Mouse (Mus musculus) neutrophil, adult 5-6 weeks (primary cell): ENCODE results near the gene Pkd1. TPM values are rescaled to one million over a fixed set of nuclear protein-coding genes. Genes with fewer than 3 reads are reported as not detected.

Experiments
- ATAC-seq: fragments of 151-379, 151-347 bp; 2 replicates; pipeline ENCODE4 v1.8.0; 2017; ENCODE audit warnings: mild to moderate bottlenecking, moderate TSS enrichment; ENCODE audit not compliant: insufficient number of reproducible peaks, poor library complexity, low FRiP score, severe bottlenecking; ENCODE audit errors: extremely low read depth
- total RNA-seq: library from RNA; stranded (forward); fragments of 200-1000 nt; gene quantifications from 2 replicates; pipeline ENCODE4 v1.2.3, GENCODE M21; 2017

The Pkd1 gene
- total RNA-seq, 1 experiment from 2014 or later = 27.6 TPM

DNA sequence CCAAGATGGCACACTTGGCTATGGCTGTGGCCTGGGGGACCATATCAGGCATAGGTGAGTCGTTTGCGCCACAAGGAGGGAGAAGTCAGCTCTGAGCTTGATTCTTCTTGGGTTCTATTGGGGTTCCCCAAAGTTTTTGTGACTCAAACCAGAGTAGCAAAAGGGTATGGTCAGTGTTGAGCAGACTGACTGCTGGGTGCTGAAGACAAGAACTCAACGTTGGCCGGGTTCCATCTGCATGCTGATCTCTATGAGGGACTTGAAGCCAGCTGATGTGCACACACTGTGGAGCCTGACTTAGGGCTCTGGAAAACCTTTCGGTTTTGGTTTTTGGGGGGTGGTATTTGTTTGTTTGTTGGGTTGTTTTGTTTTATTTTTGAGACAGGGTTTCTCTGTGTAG lies 86.1 kb downstream of the Pkd1 start:
- ATAC-seq = no peak

DNA sequence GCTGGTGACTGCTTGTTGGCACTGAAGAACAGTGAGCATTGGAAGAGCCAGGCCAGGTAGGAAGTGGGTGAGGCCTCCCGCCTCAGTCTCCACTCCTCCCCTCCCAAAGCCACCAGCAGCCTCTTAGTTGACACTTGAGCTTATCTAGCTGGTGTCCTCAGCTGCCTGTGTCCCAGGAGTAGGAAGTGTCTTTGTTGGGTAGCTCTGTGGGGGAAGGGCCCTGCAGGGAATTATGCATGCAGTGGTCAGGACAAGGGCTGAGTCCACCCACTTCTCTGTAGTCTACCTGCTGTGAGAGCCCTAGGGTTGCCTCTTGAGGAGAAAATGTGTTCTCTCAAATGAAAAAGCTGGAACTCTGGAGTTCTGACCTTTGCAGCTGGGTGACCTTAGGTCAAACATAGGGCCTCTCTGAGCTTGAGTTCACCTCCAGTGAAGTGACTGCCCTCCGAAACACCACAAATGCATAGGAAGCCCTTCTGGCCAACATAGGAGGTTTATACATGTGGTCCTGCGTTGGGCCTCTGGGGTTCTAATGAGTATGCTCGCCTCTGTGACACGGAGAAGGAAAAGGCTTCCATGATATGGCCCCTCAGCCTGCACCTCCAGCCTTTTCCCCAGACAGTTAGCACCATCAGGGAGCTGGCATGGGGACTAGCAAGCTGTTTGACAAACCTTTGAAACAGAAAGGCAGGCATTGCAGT lies 87.3 kb downstream of the Pkd1 start:
- ATAC-seq = no peak

DNA sequence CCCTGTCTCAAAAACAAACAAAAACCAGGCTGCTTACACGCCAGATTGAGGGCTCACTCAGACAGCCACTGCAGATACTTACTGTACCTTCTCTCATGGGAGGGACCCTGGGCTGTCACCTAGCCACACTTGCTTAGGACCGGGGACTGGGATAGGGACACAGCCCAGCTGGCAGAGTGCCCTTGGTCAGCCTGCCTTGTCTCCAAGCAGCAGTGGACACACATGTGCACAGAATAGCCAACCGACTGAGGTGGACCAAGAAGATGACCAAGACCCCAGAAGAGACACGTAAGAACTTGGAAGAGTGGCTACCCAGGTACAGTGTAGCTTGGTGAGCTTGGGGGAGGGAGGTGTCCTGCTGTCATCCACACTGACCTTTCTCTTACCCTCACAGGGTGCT lies 88.6 kb downstream of the Pkd1 start:
- no peak for ATAC-seq

DNA sequence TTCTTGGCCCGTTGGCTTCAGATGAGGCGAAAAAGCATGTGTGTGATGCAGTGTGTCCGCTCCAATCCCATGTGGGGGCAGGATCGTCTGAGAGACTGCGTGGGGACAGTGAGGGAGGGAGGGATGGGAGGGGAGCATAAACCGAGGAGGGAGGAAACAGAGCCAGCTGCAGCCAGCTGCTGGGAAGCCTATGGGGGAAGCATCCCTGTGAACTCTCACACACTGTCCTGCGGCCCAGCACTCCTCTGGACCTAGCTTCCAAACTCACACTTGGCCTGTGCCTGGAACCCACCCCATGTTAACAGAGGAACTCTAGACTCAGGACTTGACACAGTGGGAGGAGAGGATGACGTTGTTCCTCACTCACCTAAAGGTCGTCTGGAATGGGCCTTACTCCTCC lies 89.2 kb downstream of the Pkd1 start:
- ATAC-seq = no peak

DNA sequence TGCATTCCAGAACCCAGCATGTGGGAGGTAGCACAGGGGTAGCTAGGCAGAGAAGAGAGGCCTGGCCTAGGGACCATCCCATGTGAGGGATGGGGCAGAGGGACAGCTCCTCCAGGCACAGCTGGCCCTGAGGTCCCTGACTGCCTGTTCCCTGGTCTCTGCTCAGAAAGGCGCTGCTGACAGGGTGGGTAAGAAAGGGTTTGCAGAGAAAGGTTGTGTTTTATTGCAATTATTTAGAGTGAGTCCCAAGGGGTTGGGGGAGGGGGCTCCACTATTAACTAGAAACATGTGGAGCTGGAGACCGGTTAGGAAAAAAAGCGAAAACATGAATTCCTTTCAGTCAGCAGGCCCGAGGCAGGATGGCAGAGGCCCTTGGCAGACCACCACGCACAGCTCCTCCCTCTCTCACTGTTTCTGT lies 89.9 kb downstream of the Pkd1 start:
- no peak for ATAC-seq

DNA sequence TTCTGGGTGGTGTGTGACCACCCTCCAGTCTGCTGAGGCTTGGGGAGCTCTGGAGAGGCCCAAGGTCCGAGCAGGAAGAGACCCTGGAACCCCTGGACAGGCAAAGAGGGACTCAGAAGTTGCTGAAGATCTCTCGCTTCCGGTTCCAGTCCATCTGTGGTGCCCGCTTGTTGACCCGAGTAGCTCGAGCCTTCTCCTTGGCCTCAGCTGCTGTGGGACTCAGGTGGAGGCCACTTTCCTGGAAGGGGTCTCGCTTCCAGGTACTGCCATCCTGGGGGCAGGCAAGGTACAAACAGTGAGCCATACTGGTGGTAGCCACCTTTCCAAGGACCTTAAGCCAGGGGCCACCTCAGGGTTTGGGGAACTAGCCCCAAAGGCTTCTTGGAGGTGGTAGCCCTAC lies 90.5 kb downstream of the Pkd1 start:
- ATAC-seq = no peak

DNA sequence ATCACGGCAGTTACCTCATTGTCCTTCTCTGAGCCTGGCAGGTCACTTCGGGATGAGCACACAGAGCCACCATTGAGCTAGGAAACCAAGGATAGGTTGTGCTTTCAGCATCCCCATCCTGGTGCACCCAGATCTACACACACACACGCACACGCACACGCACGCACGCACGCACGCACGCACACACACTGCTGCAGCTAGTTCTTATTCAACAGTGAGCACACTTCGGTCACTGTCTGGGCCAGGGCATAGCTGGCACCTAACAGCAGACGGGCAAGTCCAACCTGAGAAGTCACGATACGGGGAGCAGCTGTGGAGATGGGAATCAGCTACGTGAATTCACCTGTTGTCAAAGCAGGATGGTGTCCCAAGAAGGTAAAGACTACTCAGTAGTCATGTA lies 90.9 kb downstream of the Pkd1 start:
- ATAC-seq = no peak

DNA sequence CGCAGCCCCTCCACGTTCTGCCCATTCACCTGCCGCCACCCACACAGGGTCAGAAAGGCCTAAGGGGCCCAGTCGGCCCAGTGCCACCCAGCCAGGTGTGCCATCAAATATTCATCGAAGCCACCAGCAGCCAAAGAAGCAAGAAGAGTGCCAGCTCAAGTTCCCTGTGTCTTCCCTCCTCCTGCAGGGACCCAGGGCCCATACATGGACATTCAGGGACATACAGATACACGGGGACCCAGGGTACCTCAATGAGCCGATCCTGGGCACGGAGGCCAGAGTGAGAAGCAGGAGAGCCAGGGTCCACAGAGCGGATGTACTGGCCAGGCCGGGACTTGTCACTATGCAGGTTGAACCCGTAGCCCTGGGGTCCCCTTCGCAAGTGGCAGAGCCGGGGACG lies 92.3 kb downstream of the Pkd1 start:
- no peak for ATAC-seq

DNA sequence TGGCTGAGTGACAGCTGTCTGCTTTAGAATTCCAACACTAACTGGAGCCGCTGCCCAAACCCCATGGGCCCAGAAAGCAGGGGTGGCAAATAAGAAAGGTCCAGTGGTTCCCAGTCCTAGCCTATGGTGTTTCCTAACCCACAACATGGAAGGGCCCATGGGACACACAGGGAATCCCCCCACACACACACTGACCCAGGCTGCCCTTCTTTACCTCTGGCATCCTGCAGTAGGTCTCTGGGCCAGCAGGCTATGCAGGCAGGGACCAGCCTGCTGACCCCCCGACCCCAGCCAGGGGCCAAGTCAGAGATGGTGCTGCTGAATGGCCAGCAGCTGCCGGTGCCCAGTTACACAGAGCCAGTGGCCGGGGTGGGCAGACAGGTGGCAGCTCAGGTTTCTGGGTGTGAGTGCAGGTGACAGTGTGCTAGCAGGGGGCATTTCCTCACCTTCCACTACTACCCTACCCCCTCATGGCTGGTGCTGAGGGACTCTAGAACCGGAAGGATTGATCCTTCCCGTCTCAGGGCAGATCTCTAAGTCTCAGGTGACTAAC lies 93.2 kb downstream of the Pkd1 start:
- no peak for ATAC-seq

DNA sequence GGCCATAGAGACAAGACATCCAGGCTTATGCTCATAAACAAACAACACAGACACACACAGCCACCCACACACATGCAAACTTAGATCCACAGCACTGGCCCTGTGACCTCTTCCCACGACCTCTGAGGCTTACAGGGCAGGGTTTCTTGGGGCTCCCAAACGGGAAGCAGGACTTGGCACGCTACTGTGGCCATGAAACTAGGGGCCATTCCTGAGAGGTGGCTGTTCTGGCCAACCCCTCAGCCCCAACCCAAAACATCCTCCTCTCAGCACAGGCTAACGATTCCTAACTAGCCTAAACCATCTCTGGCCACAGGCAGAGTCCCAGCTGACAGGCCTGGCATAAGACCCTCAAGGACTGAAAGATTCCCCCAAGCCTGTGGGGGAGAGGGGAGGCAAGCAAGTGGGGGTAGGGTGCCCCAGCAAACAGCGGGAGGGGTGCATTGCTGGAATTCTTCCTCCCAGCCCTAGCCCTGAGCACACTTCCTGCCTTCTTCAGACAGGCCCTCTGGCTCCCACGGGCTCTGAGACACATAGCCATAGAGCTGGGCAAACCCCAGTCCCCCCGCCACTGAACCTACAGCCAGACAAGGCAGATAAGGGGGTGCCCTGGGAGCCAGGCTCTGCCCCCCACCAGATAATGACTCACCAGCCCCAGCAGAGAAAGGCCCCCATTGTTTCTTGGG lies 94.5 kb downstream of the Pkd1 start:
- ATAC-seq = no peak

DNA sequence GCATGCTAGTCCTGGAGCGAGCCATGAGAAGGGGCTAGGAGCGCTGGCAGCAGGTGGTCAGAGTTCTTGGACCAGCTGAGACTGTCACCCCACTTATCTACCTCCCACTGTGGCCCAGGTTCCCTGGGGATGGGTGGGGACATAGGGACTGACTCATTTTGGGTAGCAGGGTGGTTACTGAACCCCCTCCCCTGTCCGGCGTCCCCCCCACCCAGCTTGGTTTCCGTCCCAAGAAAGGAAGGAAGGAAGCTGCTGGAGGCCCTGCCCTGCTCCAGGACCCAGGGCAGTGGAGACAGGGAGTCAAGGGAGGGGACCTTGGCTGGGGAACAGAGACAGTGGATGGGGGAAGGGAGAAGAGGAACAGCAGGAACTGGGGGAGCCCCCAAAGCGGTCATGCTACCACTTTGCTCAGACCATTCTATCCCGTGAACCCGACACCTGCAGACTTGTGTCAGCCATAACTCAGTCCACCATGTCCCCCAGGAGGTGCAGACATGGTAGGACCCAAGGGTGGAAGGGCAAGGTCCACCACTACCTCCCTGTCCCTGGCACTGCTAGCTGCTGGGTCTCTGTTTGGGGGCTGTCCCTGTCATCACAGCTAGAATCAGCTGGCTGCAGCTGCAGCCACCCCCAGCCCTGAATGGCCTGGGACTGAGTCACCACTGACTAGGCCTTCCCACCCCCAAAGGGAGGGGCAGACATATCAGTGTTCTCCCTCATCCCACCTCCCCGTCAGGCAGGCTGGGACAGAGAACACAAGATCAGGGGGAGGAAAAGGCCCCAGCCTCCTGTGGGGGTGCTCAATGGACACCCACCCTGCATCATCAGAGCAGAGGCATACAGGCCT lies 95.5 kb downstream of the Pkd1 start:
- no peak for ATAC-seq

DNA sequence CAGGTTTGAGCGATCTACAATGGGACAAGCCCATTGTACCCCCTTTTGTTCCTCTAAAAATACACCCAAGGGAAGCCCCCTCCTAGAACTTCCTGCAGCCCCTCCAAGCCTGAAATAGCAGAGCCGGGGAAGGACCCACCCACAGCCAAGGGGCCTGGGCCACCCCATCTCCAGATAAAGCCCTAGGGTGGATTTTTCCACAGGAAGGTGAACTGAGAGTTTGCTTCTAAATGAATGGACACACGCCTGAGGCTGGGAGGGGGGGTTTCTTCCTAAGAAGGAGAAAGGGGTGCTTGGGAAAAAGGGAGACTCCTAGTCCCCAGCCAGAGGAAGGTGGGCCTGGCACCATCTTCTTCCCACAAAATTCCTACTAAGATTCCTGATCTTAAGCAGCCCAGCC lies 96.3 kb downstream of the Pkd1 start:
- no peak for ATAC-seq

Other genes starting within 250 kb of the Pkd1 start
- 0.23 TPM in 1 of 2 replicates, not detected in the other for gene Abca17, start 198.8 kb upstream of the Pkd1 start, total RNA-seq
- 29.5 and 31.3 TPM in 2 replicates for gene Abca3, start 197.9 kb upstream of the Pkd1 start, total RNA-seq
- 98.5 and 117 TPM in 2 replicates for gene Rnps1, start 135.3 kb upstream of the Pkd1 start, total RNA-seq
- gene Eci1, start 123.2 kb upstream of the Pkd1 start, total RNA-seq = 17.2 and 23.1 TPM in 2 replicates
- gene Dnase1l2, start 106.7 kb upstream of the Pkd1 start, total RNA-seq = 5.6 and 9.1 TPM in 2 replicates
- 61.6 and 65.3 TPM in 2 replicates for gene E4f1, start 79.5 kb upstream of the Pkd1 start, total RNA-seq
- gene Pgp, start 79.4 kb upstream of the Pkd1 start, total RNA-seq = 8.7 and 8.8 TPM in 2 replicates
- not detected in 2 replicates for gene Bricd5, start 76.0 kb upstream of the Pkd1 start, total RNA-seq
- 12.2 and 17.8 TPM in 2 replicates for gene Mlst8, start 70.8 kb upstream of the Pkd1 start, total RNA-seq
- not detected in 2 replicates for gene Caskin1, start 61.2 kb upstream of the Pkd1 start, total RNA-seq
- gene Traf7, start 21.9 kb upstream of the Pkd1 start, total RNA-seq = 107 and 118 TPM in 2 replicates
- 2.0 TPM in 1 of 2 replicates, not detected in the other for gene Rab26, start 15.6 kb upstream of the Pkd1 start, total RNA-seq
- gene Tsc2, start 82.8 kb downstream of the Pkd1 start, total RNA-seq = 48.2 and 53.8 TPM in 2 replicates
- 2.4 and 4.5 TPM in 2 replicates for gene Nthl1, start 82.8 kb downstream of the Pkd1 start, total RNA-seq
- 0.37 and 0.58 TPM in 2 replicates for gene Slc9a3r2, start 100.5 kb downstream of the Pkd1 start, total RNA-seq
- not detected in 2 replicates for gene Npw, start 108.6 kb downstream of the Pkd1 start, total RNA-seq
- 17.6 and 21.4 TPM in 2 replicates for gene Zfp598, start 119.9 kb downstream of the Pkd1 start, total RNA-seq
- 0.25 TPM in 1 of 2 replicates, not detected in the other for gene Syngr3, start 140.1 kb downstream of the Pkd1 start, total RNA-seq
- 17.1 and 23.3 TPM in 2 replicates for gene Gfer, start 146.3 kb downstream of the Pkd1 start, total RNA-seq
- gene Noxo1, start 146.4 kb downstream of the Pkd1 start, total RNA-seq = 0.86 and 1.6 TPM in 2 replicates
- 10.1 and 10.4 TPM in 2 replicates for gene Tbl3, start 157.8 kb downstream of the Pkd1 start, total RNA-seq
- 0.86 TPM in 1 of 2 replicates, not detected in the other for gene Rnf151, start 168.2 kb downstream of the Pkd1 start, total RNA-seq
- gene Rps2, start 168.3 kb downstream of the Pkd1 start, total RNA-seq = 574 and 580 TPM in 2 replicates
- 107 and 119 TPM in 2 replicates for gene Ndufb10, start 174.6 kb downstream of the Pkd1 start, total RNA-seq
- gene Rpl3l, start 178.0 kb downstream of the Pkd1 start, total RNA-seq = 1.5 and 4.0 TPM in 2 replicates
- gene Msrb1, start 186.8 kb downstream of the Pkd1 start, total RNA-seq = 818 and 923 TPM in 2 replicates
- gene Hs3st6, start 203.2 kb downstream of the Pkd1 start, total RNA-seq = 0.58 TPM in 1 of 2 replicates, not detected in the other